Mouse (Mus musculus): ENCODE results near the gene Aipl1.

GRCm38 (mm10) chr11:72016518-72017252 is 20.6 kb downstream of the Aipl1 start:
- TF ChIP-seq CTCF (conservative IDR thresholded peaks at IDR 0.05; ENCODE audit: insufficient read depth, insufficient read length, low read depth, low read length) (no peak), POLR2A (IDR thresholded peaks at IDR 0.05; ENCODE audit: low read depth, low read length) (no peak)
